Mouse (Mus musculus): ENCODE measurements around the gene Allc.

DNA sequence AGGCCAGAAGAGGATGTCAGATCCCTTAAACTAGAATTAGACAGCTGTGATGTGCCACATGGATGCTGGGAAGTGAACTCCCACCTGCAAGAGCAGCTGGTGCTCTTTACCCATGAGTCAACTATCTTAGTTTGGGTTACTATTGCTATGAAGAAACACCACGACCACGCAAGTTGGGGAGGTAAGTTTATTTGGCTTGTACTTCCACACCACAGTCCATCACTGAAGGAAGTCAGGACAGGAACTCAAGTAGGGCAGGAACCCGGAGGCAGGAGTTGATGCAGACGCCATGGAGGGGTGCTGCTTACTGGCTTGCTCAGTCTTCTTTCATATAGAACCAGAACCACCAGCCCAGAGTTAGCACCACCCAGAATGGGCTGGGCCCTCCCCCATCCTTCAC is 44.8 kb upstream of the Allc start:
- no peak for TF ChIP-seq POLR2A (IDR thresholded peaks at IDR 0.05; ENCODE audit: insufficient read depth, low read depth, low read length)
- TF ChIP-seq CTCF (IDR thresholded peaks at IDR 0.05; ENCODE audit: insufficient read depth, low read depth, low read length): no peak
